ENCODE assay signal across 22 mouse cellular contexts in the genomic region with DNA sequence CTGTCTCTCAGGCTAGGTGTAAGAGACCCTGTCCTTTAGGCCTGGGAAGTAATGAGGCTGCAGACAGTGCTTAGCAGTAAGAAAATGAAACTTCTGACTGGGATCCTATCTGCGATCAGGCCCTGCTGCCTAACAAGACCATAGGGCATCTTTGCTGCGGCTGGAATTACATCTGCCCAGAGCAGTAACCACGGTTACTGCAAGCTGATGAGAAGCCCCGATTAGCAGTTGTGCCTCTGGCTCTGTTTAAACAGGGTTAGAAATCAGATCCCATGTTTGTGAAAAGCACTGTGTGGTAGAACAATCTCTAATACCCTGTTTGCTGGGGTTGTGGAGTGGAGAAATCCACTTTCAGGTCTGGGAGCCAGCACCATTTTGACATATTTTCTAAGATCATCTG. TPM values are rescaled to one million over a fixed set of nuclear protein-coding genes. Genes with fewer than 3 reads are reported as not detected.
DNase-seq lines count a peak whose midpoint lies in the region; ATAC-seq and TF ChIP-seq lines count a peak whose summit lies in the region.
"Had no signal": no experiment of that assay in that cellular context is flagged by ENCODE, and none has a peak within 500 bp of the region (broad histone marks: within the 10 kb centered on the region; RNA-seq: fewer than 3 reads in every experiment).

No protein-coding gene starts in this region.

- DNase-seq in embryo, embryonic 11 days: peak; percentile 28
- DNase-seq in embryo, embryonic 10.5 days (ENCODE audit: low spot score): no peak
- DNase-seq in kidney, adult 18-20 months: no peak
- peak; percentile 33 for DNase-seq in embryonic facial prominence, embryonic 10.5 days (ENCODE audit: low spot score)
- DNase-seq in midbrain, embryonic 14.5 days: no peak
- DNase-seq in thymus, adult 2 months: no peak
- no peak for DNase-seq in cerebellum, postnatal 14 days
- DNase-seq: cerebellum, adult 18-20 months; gastrocnemius, postnatal 36 days; heart, adult 2 months; kidney, postnatal 10 days; lung, postnatal 4 days; retina, postnatal 1 day; right cerebral cortex, postnatal 25 days; spleen, adult 18-20 months; thymus, postnatal 14 days had no signal

- ATAC-seq in kidney, embryonic 15.5 days (replicated peaks; ENCODE audit: low FRiP score): no peak
- ATAC-seq in midbrain, embryonic 14.5 days (ENCODE audit: low FRiP score, low TSS enrichment): no peak
- ATAC-seq: CD4-positive, CD25-positive, alpha-beta regulatory T cell, adult 4 months; intestine, postnatal 0 days had no signal

- no peaks in the 10 kb centered on the region for H3K9me3 ChIP-seq in kidney, embryonic 15.5 days (replicated peaks)
- no peaks in the 10 kb centered on the region for H3K9me3 ChIP-seq in embryonic facial prominence, embryonic 10.5 days
- no peaks in the 10 kb centered on the region for H3K9me3 ChIP-seq in midbrain, embryonic 14.5 days (ENCODE audit: control insufficient read depth, low read length)
- H3K9me3 ChIP-seq: forebrain, embryonic 10.5 days; neural tube, embryonic 13.5 days had no signal

- TF ChIP-seq POLR2A in thymus, adult 2 months (IDR thresholded peaks at IDR 0.05; ENCODE audit: control insufficient read depth, extremely low read depth, insufficient read depth, low read length, poor library complexity): no peak

- H3K27ac ChIP-seq in kidney, embryonic 15.5 days: 0 out of 2 replicates have a peak overlapping the region, but pooled peaks have one; percentile 18
- H3K27ac ChIP-seq in embryonic facial prominence, embryonic 10.5 days (replicated peaks): peak overlapping the region; percentile 44; the same call in 1 of the 2 replicates
- 0 out of 2 replicates have a peak overlapping the region, but pooled peaks have one; percentile 0 for H3K27ac ChIP-seq in midbrain, embryonic 14.5 days (replicated peaks; ENCODE audit: low read depth, low read length)
- H3K27ac ChIP-seq in thymus, adult 2 months (ENCODE audit: control insufficient read depth, insufficient read depth, low read length): no peak overlapping the region
- H3K27ac ChIP-seq: forebrain, embryonic 10.5 days; heart, adult 2 months; neural tube, embryonic 13.5 days had no signal

- H3K4me3 ChIP-seq in kidney, embryonic 15.5 days (replicated peaks): no peak overlapping the region
- no peak overlapping the region for H3K4me3 ChIP-seq in embryonic facial prominence, embryonic 10.5 days
- no peak overlapping the region for H3K4me3 ChIP-seq in midbrain, embryonic 14.5 days (replicated peaks; ENCODE audit: low read depth, low read length)
- no peak overlapping the region for H3K4me3 ChIP-seq in thymus, adult 2 months (ENCODE audit: control insufficient read depth, insufficient read depth, low read length)
- H3K4me3 ChIP-seq: forebrain, embryonic 10.5 days; heart, adult 2 months; myocyte; neural tube, embryonic 13.5 days had no signal

- no peak overlapping the region for H3K4me2 ChIP-seq in kidney, embryonic 15.5 days
- H3K4me2 ChIP-seq in midbrain, embryonic 14.5 days (ENCODE audit: low read length): no peak overlapping the region
- H3K4me2 ChIP-seq: neural tube, embryonic 13.5 days had no signal

- no peaks in the 10 kb centered on the region for H3K27me3 ChIP-seq in kidney, embryonic 15.5 days
- no peaks in the 10 kb centered on the region for H3K27me3 ChIP-seq in embryonic facial prominence, embryonic 10.5 days (replicated peaks; ENCODE audit: low read depth, poor library complexity, severe bottlenecking)
- H3K27me3 ChIP-seq in midbrain, embryonic 14.5 days (ENCODE audit: control insufficient read depth, insufficient read depth, low read length): no peaks in the 10 kb centered on the region
- H3K27me3 ChIP-seq in thymus, adult 2 months (ENCODE audit: control insufficient read depth, insufficient read depth, low read length): no peaks in the 10 kb centered on the region
- H3K27me3 ChIP-seq: neural tube, embryonic 13.5 days had no signal

- H3K4me1 ChIP-seq in kidney, embryonic 15.5 days: peaks cover 7% of the 10 kb centered on the region; the same call in 1 of the 2 replicates
- peaks cover 27% of the 10 kb centered on the region for H3K4me1 ChIP-seq in embryonic facial prominence, embryonic 10.5 days
- peaks cover 15% of the 10 kb centered on the region for H3K4me1 ChIP-seq in midbrain, embryonic 14.5 days (ENCODE audit: control insufficient read depth, insufficient read depth, low read length)
- H3K4me1 ChIP-seq in thymus, adult 2 months (replicated peaks; ENCODE audit: control insufficient read depth, insufficient read depth, low read length): no peaks in the 10 kb centered on the region

- H3K9ac ChIP-seq in kidney, embryonic 15.5 days: no peak overlapping the region
- no peak overlapping the region for H3K9ac ChIP-seq in midbrain, embryonic 14.5 days (replicated peaks; ENCODE audit: low read length)
- H3K9ac ChIP-seq: neural tube, embryonic 13.5 days had no signal

- no peak for TF ChIP-seq CTCF in thymus, adult 2 months (IDR thresholded peaks at IDR 0.05; ENCODE audit: borderline replicate concordance, control insufficient read depth, extremely low read depth, insufficient read depth, low read length, poor library complexity)

- no peaks in the 10 kb centered on the region for H3K36me3 ChIP-seq in kidney, embryonic 15.5 days
- no peaks in the 10 kb centered on the region for H3K36me3 ChIP-seq in embryonic facial prominence, embryonic 10.5 days (replicated peaks)
- H3K36me3 ChIP-seq in midbrain, embryonic 14.5 days (ENCODE audit: control insufficient read depth, insufficient read depth, low read length): 0 out of 2 replicates have a peak, but pooled peaks cover 2% of the 10 kb centered on the region
- no peaks in the 10 kb centered on the region for H3K36me3 ChIP-seq in thymus, adult 2 months (ENCODE audit: control insufficient read depth, insufficient read depth, low read length)
- H3K36me3 ChIP-seq: neural tube, embryonic 13.5 days had no signal

- WGBS in kidney, embryonic 15.5 days: 25% methylated on average over 4 of the region's 4 CpGs
- WGBS in embryonic facial prominence, embryonic 10.5 days: 41% methylated on average over 4 of the region's 4 CpGs
- WGBS in midbrain, embryonic 14.5 days: 25% methylated on average over 4 of the region's 4 CpGs
- 87% methylated on average over 4 of the region's 4 CpGs for WGBS in thymus, adult 2 months

RNA-seq across cellular contexts. Expression of a gene that starts 50.3 kb away (rescaled TPM):
- 2.3 and 6.0 TPM in 2 replicates for polyA plus RNA-seq in kidney, embryonic 15.5 days (2015; fragmentation: Nextera tagmentation; extraction: Ambion mirVana)
- polyA plus RNA-seq in embryonic facial prominence, embryonic 10.5 days (2016; fragmentation: Nextera tagmentation; extraction: Ambion mirVana): 8.1 and 8.6 TPM in 2 replicates
- 179 and 213 TPM in 2 replicates for polyA plus RNA-seq in midbrain, embryonic 14.5 days (2014; fragmentation: Nextera tagmentation; extraction: Ambion mirVana)
- 2.3 and 2.5 TPM in 2 replicates for polyA plus RNA-seq in thymus, adult 2 months (2012; rRNA removed)

Comparison
In these comparisons a context has a peak if more than half of its experiments do, and no peak if none do; other contexts are left out.
1. DNase-seq: peak in embryo, embryonic 11 days (single experiment) and embryonic facial prominence, embryonic 10.5 days (single experiment); none in embryo, embryonic 10.5 days (single experiment), kidney, adult 18-20 months (single experiment), midbrain, embryonic 14.5 days (single experiment), thymus, adult 2 months (single experiment) and cerebellum, postnatal 14 days (0 of 2).
2. RNA of a gene that starts 50.3 kb away (polyA plus RNA-seq): 179 to 213 TPM in midbrain, embryonic 14.5 days; 8.1 to 8.6 TPM in embryonic facial prominence, embryonic 10.5 days, 2.3 to 6.0 TPM in kidney, embryonic 15.5 days and 2.3 to 2.5 TPM in thymus, adult 2 months; every median in the first group is over 10 times any median in the second.